Mouse (Mus musculus): ENCODE data around the gene Chst13. TPM values are rescaled to one million over a fixed set of nuclear protein-coding genes. Genes with fewer than 3 reads are reported as not detected.

Gene Chst13
- polyA plus RNA-seq, 1 experiment = 3.9 TPM

DNA sequence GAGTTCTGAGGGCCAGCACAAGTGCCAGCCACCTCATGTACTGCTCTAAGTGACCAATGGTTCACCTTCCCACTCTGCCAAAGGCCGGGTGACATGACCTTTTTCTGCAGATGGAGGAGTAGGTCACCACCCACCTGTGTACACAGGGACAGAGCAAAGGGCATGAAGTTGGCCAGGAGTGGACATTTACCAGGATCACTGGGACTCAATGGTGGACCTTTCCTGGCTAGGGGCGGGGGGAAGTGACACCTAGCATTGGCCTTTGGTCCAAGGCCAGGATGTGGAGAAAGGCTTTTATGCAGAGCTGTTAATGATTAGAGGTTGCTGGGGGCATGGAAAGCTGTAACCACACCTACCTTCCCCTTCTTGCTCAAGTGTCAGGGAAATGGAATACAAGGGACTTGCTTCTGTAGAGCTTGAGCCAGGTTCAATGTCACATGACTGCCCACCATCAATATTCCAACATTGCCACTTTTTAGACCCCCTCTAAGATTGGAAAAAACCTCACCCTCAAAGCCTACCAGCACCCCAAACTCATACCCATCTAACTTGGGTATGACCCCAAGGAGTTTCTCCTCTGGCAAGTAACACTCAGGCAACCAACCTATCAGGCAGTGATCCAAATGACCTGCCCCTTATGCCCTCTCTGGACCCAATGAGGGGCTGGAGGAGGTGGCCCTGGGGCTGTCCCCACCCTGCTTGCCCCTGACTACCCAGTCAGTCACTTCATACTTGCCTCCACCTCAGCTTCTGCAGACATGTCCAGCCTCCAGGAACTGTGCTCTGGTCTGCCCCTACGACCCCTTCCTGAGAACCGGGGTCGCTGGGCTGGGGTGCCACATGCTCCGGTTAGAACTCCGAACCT lies 7.8 kb upstream of the Chst13 start, which contains the start of gene Uroc1:
Gene Uroc1 (plus strand): TSS at position 724 of the 865 bp plus-strand sequence.
- no peak for TF ChIP-seq POLR2A (IDR thresholded peaks at IDR 0.05; ENCODE audit: insufficient read length, low read depth)
- no peak for TF ChIP-seq CEBPB (IDR thresholded peaks at IDR 0.05; ENCODE audit: insufficient read depth, poor library complexity, severe bottlenecking)
- TF ChIP-seq MYOG (IDR thresholded peaks at IDR 0.05; ENCODE audit: control insufficient read depth in 1 of 3, insufficient read depth in 1 of 3, insufficient read length in 2 of 3, low read depth in 2 of 3) = no peak
- no peak for TF ChIP-seq TCF12 (IDR thresholded peaks at IDR 0.05; ENCODE audit: insufficient read depth, poor library complexity, severe bottlenecking)
- no peak for TF ChIP-seq SRF (IDR thresholded peaks at IDR 0.05; ENCODE audit: control insufficient read depth, insufficient read length, low read depth)
- TF ChIP-seq REST (IDR thresholded peaks at IDR 0.05; ENCODE audit: insufficient read depth, insufficient read length) = no peak
- TF ChIP-seq MYOD1 (IDR thresholded peaks at IDR 0.05; ENCODE audit: control insufficient read depth in 1 of 3, insufficient read length in 2 of 3, low read depth in 2 of 3) = no peak
- no peak for TF ChIP-seq E2F4 (IDR thresholded peaks at IDR 0.05; ENCODE audit: insufficient read depth)
- TF ChIP-seq TCF3 (IDR thresholded peaks at IDR 0.05; ENCODE audit: insufficient read length, low read depth) = no peak
- no peak for TF ChIP-seq POLR2AphosphoS2 (IDR thresholded peaks at IDR 0.05; ENCODE audit: insufficient read length, low read depth)
- no peak for TF ChIP-seq USF1 (IDR thresholded peaks at IDR 0.05; ENCODE audit: low read depth)
- TF ChIP-seq MAX (IDR thresholded peaks at IDR 0.05; ENCODE audit: low read depth) = no peak
- Histone ChIP-seq H3K4me3 (no peak within 1 kb of the TSS), H3K27me3 (ENCODE audit: control insufficient read depth, insufficient read depth, insufficient read length) (no peaks in the 10 kb centered on the region), H3K79me2 (ENCODE audit: control insufficient read depth, insufficient read depth) (no peaks in the 10 kb centered on the region), H3K4me2 (ENCODE audit: low read depth) (no peak within 1 kb of the TSS), H3ac (ENCODE audit: control insufficient read depth, insufficient read length) (no peak within 1 kb of the TSS), H3K36me3 (ENCODE audit: control insufficient read depth, insufficient read depth) (no peaks in the 10 kb centered on the region)

DNA sequence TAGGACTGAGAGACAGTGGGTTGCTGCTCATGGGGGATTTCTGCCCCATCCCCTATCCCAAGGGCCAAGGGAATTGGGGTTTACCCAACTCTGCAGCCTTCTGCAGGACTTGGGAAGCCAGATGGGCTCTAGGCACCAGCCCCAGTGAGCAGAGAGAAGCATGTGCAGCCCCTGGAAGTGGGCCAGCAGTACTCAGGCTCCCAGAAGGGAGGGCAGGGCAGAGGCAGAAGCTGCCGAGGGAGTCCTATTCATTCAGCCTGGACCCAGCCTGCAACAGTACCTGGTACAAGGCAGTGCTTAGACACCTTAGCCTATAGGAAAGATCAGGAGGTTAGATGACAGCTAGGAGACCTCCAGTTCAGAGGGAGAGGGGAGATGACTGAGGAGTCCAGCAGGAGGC lies 5.0 kb upstream of the Chst13 start:
- TF ChIP-seq MAX (IDR thresholded peaks at IDR 0.05; ENCODE audit: low read depth) (no peak), CEBPB (IDR thresholded peaks at IDR 0.05; ENCODE audit: insufficient read depth, poor library complexity, severe bottlenecking) (no peak), TCF3 (IDR thresholded peaks at IDR 0.05; ENCODE audit: insufficient read length, low read depth) (no peak), TCF12 (IDR thresholded peaks at IDR 0.05; ENCODE audit: insufficient read depth, poor library complexity, severe bottlenecking) (no peak), USF1 (IDR thresholded peaks at IDR 0.05; ENCODE audit: low read depth) (no peak), REST (IDR thresholded peaks at IDR 0.05; ENCODE audit: insufficient read depth, insufficient read length) (no peak), SRF (IDR thresholded peaks at IDR 0.05; ENCODE audit: control insufficient read depth, insufficient read length, low read depth) (no peak)
- Histone ChIP-seq H3K4me3 (no peak overlapping the region), H3K79me2 (ENCODE audit: control insufficient read depth, insufficient read depth) (no peaks in the 10 kb centered on the region), H3K27me3 (ENCODE audit: control insufficient read depth, insufficient read depth, insufficient read length) (no peaks in the 10 kb centered on the region), H3ac (ENCODE audit: control insufficient read depth, insufficient read length) (no peak overlapping the region), H3K36me3 (ENCODE audit: control insufficient read depth, insufficient read depth) (no peaks in the 10 kb centered on the region), H3K4me2 (ENCODE audit: low read depth) (no peak overlapping the region)

DNA sequence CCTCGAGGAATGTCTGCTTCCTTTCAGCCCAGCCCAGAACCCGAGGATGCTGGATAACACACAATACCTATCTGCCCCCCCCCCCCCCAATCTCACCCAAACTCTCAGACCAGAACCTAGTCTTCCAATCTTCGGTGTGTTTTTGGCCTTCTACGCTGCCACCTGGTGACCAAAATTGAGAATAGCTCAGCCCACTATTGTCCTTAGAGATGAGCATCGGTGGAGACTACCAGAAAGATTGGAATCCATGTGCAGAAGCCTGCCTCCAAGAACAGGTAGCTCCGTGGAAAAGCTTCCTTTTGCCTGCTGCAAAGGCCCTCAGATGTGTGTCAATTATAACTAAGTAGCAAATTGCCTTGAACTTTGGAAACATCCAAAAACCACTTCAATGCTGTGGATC lies 2.7 kb upstream of the Chst13 start:
- Histone ChIP-seq H3K79me2 (ENCODE audit: control insufficient read depth, insufficient read depth) (no peaks in the 10 kb centered on the region), H3ac (ENCODE audit: control insufficient read depth, insufficient read length) (no peak overlapping the region), H3K4me3 (no peak overlapping the region), H3K36me3 (ENCODE audit: control insufficient read depth, insufficient read depth) (no peaks in the 10 kb centered on the region), H3K27me3 (ENCODE audit: control insufficient read depth, insufficient read depth, insufficient read length) (no peaks in the 10 kb centered on the region), H3K4me2 (ENCODE audit: low read depth) (no peak overlapping the region)
- TF ChIP-seq E2F4 (IDR thresholded peaks at IDR 0.05; ENCODE audit: insufficient read depth) (no peak), POLR2AphosphoS2 (IDR thresholded peaks at IDR 0.05; ENCODE audit: insufficient read length, low read depth) (no peak), MYOG (IDR thresholded peaks at IDR 0.05; ENCODE audit: control insufficient read depth in 1 of 3, insufficient read depth in 1 of 3, insufficient read length in 2 of 3, low read depth in 2 of 3) (no peak), TCF3 (IDR thresholded peaks at IDR 0.05; ENCODE audit: insufficient read length, low read depth) (no peak)

DNA sequence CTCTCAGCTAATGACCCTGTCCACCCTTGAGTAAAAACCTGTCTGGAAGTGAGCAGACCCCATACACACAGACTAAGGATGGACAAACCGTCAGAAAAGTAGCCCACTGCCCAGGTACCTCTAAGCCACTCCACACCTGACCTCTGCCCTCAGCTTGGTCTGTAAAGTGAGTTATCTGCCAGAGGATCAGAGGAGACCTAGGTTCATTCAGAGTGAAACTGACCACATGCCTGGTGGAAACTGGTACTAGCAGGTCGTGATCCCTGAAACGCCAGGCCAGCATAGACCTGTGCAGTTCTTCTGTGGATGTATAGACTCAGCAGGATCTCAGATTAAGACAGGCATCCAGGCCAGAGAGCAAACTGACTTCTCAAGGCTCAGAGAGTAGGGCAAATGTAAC lies 522 bp downstream of the Chst13 start:
- H3ac ChIP-seq (ENCODE audit: control insufficient read depth, insufficient read length) = no peak overlapping the region
- no peaks in the 10 kb centered on the region for H3K79me2 ChIP-seq (ENCODE audit: control insufficient read depth, insufficient read depth)
- no peaks in the 10 kb centered on the region for H3K27me3 ChIP-seq (ENCODE audit: control insufficient read depth, insufficient read depth, insufficient read length)
- H3K4me3 ChIP-seq = no peak overlapping the region
- no peak overlapping the region for H3K4me2 ChIP-seq (ENCODE audit: low read depth)
- H3K36me3 ChIP-seq (ENCODE audit: control insufficient read depth, insufficient read depth) = no peaks in the 10 kb centered on the region
- TF ChIP-seq SRF (IDR thresholded peaks at IDR 0.05; ENCODE audit: control insufficient read depth, insufficient read length, low read depth) (no peak), POLR2A (IDR thresholded peaks at IDR 0.05; ENCODE audit: insufficient read length, low read depth) (no peak), REST (IDR thresholded peaks at IDR 0.05; ENCODE audit: insufficient read depth, insufficient read length) (no peak), MYOD1 (IDR thresholded peaks at IDR 0.05; ENCODE audit: control insufficient read depth in 1 of 3, insufficient read length in 2 of 3, low read depth in 2 of 3) (no peak), CEBPB (IDR thresholded peaks at IDR 0.05; ENCODE audit: insufficient read depth, poor library complexity, severe bottlenecking) (no peak), TCF3 (IDR thresholded peaks at IDR 0.05; ENCODE audit: insufficient read length, low read depth) (no peak), E2F4 (IDR thresholded peaks at IDR 0.05; ENCODE audit: insufficient read depth) (no peak), MYOG (IDR thresholded peaks at IDR 0.05; ENCODE audit: control insufficient read depth in 1 of 3, insufficient read depth in 1 of 3, insufficient read length in 2 of 3, low read depth in 2 of 3) (no peak), POLR2AphosphoS2 (IDR thresholded peaks at IDR 0.05; ENCODE audit: insufficient read length, low read depth) (no peak), USF1 (IDR thresholded peaks at IDR 0.05; ENCODE audit: low read depth) (no peak), MAX (IDR thresholded peaks at IDR 0.05; ENCODE audit: low read depth) (no peak), TCF12 (IDR thresholded peaks at IDR 0.05; ENCODE audit: insufficient read depth, poor library complexity, severe bottlenecking) (no peak)

DNA sequence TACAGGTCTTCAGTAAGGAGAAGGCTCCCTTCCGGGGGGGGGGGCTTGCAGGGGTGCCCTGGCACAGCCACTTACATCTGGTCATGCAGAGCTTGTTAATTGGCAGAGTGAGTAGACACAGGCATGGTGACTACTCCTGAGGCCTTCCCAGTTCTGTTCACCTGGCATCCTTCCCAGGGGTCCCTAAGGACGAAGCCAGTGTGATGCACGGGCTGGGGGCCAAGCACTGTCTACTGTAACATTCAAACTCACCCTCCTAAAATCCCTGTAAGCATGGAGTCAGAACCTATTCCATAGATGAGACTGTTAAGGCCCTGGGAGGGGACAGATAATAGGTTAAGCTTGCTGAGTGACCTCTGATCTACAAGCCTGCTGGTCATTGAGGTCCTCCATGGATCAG lies 959 bp downstream of the Chst13 start:
- Histone ChIP-seq H3K4me3 (no peak overlapping the region), H3ac (ENCODE audit: control insufficient read depth, insufficient read length) (no peak overlapping the region), H3K4me2 (ENCODE audit: low read depth) (no peak overlapping the region), H3K79me2 (ENCODE audit: control insufficient read depth, insufficient read depth) (no peaks in the 10 kb centered on the region), H3K36me3 (ENCODE audit: control insufficient read depth, insufficient read depth) (no peaks in the 10 kb centered on the region), H3K27me3 (ENCODE audit: control insufficient read depth, insufficient read depth, insufficient read length) (no peaks in the 10 kb centered on the region)
- TF ChIP-seq USF1 (IDR thresholded peaks at IDR 0.05; ENCODE audit: low read depth) = no peak
- TF ChIP-seq POLR2AphosphoS2 (IDR thresholded peaks at IDR 0.05; ENCODE audit: insufficient read length, low read depth) = no peak
- no peak for TF ChIP-seq SRF (IDR thresholded peaks at IDR 0.05; ENCODE audit: control insufficient read depth, insufficient read length, low read depth)
- no peak for TF ChIP-seq REST (IDR thresholded peaks at IDR 0.05; ENCODE audit: insufficient read depth, insufficient read length)
- no peak for TF ChIP-seq TCF12 (IDR thresholded peaks at IDR 0.05; ENCODE audit: insufficient read depth, poor library complexity, severe bottlenecking)
- TF ChIP-seq MYOD1 (IDR thresholded peaks at IDR 0.05; ENCODE audit: control insufficient read depth in 1 of 3, insufficient read length in 2 of 3, low read depth in 2 of 3) = no peak
- no peak for TF ChIP-seq POLR2A (IDR thresholded peaks at IDR 0.05; ENCODE audit: insufficient read length, low read depth)
- no peak for TF ChIP-seq E2F4 (IDR thresholded peaks at IDR 0.05; ENCODE audit: insufficient read depth)
- no peak for TF ChIP-seq CEBPB (IDR thresholded peaks at IDR 0.05; ENCODE audit: insufficient read depth, poor library complexity, severe bottlenecking)
- no peak for TF ChIP-seq MYOG (IDR thresholded peaks at IDR 0.05; ENCODE audit: control insufficient read depth in 1 of 3, insufficient read depth in 1 of 3, insufficient read length in 2 of 3, low read depth in 2 of 3)
- no peak for TF ChIP-seq MAX (IDR thresholded peaks at IDR 0.05; ENCODE audit: low read depth)
- no peak for TF ChIP-seq TCF3 (IDR thresholded peaks at IDR 0.05; ENCODE audit: insufficient read length, low read depth)

All from myocyte (in vitro differentiated cells).